Mouse (Mus musculus) lung, postnatal 10 days (tissue): ENCODE results near the gene Slc5a5.

Experiments used
- DNase-seq: peaks from one replicate; pipeline ENCODE4 v3.0.0; 2021

The Slc5a5 gene

DNA sequence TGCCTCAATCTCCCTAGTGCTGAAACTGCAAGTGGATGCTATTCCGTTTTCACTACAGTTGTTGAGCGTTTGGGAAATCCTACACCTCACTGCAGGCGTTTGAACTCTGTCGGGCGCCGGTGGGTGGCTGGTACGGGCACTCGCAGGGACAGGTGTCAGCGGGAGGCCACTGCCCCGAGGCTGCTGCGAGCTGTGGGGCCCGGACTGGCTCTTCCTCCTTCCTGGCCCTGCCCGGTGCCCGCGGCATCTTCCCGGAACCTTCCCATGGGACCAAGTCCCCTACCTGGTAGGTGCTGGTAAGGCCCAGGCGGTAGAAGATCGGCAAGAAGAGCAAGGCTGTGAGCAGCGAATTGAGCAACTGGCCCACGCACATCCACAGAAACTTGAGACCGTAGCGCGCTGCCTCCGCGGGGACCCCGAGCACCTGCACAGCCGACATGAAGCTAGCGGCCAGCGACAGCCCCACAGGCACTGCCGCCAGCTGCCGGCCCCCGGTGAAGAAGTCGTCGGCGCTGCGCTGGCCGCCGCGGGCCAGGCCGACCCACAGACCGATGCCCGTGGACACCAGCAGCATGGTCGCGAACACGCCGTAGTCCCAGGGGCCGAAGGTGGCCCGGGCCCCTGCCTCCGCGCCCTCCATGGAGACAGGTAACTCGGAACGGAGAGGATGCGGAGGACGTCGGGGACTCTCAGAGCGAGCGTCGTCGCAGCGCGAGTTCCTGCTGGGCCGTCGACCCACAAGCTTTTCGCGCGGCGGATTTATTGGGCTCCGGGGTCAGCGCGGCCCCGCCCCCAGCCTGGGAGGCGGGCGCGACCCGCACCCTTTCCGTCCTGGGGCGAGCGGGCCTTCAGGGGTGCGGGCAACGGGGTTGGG lies at the start of gene Slc5a5:
Slc5a5 (minus strand) TSS at position 736 of the 874 bp plus-strand sequence.
- no peak for DNase-seq

DNA sequence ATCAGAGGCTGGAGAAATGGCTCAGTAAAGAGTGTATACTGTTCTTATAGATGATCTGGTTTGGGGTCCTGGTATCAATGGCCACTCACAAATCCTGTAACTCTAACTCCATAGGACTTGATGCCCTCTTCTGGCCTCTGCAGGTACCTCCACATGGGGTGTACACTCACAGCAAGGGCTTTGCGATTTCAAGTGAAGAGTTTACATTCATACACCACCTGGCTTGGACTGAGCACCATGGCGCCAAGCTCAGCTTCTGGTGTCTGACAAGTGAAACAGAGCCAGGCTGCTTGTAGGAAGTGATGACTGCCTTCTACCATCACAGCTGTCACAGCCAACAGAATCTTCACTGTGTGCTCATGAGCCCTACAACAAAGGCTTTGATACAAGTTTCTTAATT lies 48.9 kb upstream of the Slc5a5 start:
- DNase-seq, result no peak

DNA sequence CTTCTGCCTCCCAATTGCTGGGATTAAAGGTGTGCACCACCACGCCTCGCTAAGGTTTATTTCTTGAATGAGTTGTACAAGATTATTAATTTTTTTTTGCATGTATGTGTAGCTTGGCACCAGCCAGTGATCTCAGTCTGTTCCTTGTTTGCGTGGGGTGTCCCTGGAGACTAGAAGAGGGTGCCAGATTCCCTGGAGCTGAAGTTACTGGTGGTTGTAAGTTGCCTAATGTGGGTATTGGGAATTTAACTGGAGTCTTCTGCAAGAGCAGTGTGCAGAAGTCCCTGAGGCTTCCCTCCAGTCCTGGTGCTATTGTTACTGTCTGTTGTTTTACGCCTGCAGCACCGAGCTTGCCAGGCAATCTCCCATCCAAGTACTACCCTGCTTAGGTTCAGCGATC lies 44.6 kb upstream of the Slc5a5 start:
- no peak for DNase-seq

DNA sequence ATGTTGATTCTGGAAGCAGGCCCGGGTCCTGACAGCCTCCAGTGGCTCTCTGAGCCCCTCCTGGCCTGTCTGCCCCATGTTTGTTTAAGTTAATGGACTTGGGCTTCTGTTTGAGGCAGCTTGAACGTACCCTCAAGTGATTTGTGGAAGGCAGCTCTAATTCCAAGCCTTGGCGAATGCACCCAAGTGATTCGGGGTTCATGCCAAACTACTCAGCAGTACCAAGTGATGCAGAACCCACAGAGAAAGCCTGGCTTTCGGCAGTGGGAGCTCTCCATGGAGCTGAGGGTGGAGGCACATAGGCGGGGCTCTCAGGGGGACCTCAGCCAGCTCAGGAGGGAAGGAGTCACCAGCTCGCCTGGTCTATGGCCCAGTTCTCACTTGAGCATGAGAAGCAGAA lies 42.2 kb upstream of the Slc5a5 start:
- no peak for DNase-seq

DNA sequence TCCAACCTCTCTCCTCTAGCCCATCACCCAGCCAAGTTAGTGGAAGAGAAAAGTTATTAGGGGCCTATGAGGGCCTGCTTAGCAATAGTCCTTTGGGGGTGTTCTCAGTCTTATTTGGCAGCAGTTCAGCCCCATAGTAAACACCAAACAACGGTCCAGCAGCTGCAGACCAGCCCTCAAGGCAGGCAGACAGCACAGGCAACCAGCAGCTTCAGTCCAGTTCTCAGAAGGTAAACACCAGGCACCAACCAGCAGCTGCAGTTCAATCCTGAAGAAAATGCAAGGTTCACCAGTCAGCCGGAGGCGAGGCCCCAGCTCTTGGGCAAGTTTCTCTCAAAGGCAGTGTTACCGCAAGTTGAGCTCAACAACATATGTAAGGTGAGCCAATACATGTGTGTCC lies 40.5 kb upstream of the Slc5a5 start:
- no peak for DNase-seq

DNA sequence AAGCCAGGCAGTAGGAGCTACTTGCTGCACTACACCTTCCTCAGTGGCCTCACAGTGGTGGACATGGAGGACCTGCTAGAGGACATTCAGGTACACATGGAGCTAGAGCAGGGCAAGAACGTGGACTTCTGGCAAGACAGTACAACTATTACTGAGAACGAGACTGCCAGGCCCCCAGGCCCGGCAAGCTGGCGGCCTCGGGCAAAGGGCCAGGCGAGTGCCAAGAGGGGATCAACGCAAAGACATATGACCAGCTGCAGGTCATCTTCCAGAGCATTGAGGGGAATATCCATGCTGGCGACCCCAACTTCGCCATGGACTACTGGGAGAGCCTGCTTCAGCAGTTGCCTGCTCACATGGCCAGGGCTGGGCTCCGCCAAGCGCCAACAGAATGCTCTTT lies 39.2 kb upstream of the Slc5a5 start:
- DNase-seq, result no peak

DNA sequence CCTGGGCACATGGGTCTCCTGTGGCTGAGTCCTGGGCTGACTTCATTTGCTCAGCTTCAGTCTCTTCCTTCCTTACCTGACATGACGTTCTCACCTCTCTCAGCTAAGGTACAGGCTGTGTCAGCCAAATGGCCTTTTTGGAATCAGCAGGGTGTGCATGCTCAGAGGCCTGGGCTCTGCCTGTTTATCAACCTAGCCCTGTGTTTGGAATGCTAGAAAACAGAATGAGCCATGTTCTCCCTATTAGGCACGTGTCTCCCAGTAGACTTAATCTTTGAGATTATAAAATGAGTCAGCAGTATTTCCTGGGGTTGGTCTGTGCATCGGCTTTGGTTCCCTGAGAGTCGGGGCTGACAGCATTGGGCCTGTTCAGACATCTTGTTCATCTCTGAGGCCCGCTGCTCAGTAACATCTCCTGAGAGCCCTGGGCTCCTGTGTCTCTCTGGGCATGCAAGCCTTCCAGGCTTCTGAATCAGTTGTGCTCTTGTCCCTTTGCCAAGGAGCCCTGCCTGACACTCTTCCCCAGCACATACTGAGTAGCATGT lies 36.3 kb upstream of the Slc5a5 start:
- no peak for DNase-seq

DNA sequence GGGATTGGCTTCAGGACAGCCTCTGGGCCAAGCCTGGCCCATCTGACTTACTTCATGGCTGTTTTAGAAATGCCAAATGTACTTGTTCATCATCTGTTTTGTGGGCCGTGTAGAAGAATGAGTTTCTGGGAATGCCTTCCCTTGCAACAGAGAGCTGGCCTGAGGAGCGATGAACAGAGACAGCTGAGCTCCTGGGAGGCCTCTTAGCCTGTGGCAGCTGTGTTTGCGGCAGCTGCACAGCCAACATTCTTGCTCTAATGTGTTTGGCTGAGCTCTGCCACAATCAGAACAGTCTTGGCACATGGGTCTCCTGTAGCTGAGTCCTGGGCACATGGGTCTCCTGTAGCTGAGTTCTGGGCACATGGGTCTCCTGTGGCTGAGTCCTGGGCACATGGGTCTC lies 35.5 kb upstream of the Slc5a5 start:
- peak; percentile 40 for DNase-seq

DNA sequence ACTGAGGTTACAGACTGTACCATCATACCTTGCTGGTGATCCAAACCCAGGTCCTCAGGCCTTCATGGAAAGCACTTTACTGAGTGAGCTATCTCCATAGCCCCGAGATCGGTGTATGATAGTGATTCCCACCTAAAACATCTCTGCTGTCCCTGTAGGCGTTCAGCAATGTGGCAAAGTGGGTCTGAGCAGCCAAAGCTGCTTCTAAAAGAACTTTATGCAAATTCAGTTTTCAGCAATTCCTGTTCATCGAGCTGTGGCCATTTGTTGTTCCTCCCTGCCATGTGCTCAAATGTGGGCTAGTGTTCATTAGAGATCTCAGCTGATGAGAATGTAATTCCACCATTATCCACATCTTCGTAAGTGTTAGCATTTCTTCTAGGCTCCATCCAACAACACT lies 33.8 kb upstream of the Slc5a5 start:
- DNase-seq, result no peak

DNA sequence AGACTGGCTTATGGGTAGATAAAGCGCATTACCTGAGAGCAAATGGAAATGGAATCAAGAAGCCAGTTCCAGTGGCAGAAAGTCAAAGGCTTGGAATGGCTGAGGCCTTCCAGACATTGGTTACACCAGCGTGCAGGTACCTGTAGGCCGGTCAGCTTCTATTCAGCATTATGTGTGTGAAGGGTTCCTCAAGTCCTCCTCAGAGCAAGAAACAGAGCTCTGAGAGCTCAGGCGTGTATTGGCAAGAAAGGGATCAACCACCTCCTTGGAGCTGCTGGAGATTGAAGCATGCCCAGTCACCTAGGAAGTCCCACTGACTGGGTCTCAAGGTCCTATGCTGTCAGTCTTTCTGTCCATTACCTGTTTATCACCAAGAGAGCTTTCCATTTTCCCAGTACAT lies 33.2 kb upstream of the Slc5a5 start:
- DNase-seq, result no peak

DNA sequence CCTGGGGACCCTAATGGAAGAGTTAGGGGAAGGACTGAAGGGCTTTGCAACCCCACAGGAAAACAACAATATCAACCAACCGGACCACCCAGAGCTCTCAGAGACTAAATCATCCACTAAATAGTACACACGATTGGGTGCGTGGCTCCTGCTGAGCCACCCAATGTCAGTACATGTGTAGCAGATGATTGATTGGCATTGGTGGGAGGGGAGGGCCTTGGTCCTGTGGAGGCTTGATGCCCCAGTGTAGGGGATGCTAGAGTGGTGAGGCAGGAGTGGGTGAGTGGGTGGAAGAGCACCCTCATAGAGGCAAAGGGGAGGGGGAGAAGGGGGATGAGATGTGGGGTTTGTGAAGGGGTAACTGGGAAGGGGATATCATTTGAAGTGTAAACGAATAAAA lies 31.6 kb upstream of the Slc5a5 start:
- no peak for DNase-seq

DNA sequence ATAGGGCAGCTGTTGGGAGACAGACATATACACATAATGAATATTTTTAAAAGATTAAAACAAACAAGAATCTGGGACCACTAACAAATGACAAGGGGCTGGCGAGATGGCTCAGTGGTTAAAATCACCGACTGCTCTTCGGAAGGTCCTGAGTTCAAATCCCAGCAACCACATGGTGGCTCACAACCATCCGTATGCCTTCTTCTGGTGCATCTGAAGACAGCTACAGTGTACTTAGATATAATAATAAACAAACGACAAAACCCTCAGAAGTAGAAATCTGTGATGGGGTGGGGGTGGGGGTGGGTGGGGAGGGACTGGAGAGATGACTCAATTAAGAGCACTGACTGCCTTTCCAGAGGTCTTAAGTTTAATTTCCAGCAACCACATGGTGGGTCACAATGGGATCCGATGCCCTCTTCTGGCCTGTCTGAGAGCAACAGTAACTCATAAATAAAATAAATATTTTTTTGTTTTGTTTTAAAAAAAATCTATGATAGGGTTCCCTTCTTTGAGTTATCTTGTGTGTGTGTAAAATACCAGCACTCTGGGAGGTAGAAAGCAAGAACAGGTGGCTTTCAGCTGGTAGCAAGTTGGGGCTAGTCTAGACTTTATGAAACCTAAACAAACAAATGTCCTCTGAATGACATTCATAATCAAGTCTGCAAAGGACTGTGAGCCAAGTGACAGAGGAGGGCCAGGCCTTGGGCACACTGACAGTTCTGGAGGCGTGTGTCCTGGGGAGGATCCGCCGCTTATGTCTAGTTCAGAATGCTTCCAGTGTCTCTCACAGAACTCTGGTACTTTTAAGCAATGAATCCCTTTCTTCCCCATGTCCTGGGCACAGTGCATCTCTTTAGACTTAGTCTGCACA lies 27.7 kb upstream of the Slc5a5 start:
- peak; percentile 27 for DNase-seq

DNA sequence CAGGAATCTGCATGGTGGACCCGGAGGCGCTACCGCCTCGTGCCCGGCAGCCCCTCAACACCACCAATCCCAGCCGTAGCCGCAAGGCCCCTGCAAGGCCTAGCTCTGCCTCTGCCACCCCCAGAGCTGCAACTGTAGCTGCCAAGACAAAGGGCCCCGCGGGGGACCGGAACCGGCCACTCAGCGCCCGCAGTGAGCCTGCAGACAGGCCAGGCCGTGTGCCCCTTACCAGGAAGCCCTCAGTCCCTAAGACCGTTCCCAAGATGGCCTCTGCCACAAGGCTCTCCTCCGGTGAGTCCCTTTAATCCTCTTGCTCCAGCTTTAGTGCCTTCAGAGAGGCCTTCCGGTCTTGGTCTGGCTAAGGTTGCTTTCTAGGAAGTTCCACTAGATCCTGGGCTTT lies 22.1 kb upstream of the Slc5a5 start:
- DNase-seq, result no peak

DNA sequence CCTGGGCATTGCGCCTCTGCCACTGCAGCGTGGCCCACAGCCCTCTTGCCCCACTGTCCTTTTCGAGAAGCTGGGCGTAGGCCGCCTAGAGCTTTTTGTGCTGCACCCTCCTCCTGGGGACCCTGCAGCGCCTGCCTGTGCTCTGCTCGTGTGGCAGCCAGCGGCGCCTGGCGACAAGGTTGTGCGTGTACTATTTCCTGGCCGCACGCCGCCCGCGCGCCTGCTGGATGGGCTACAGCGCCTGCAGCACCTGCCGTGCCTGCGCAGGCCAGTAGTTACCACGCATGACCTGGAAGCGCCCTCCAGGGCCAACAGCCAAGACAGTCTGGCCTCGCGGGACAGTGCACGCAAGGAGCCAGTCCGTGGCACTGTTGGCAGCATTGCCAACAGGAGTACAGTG lies 21.0 kb upstream of the Slc5a5 start:
- DNase-seq, result no peak

DNA sequence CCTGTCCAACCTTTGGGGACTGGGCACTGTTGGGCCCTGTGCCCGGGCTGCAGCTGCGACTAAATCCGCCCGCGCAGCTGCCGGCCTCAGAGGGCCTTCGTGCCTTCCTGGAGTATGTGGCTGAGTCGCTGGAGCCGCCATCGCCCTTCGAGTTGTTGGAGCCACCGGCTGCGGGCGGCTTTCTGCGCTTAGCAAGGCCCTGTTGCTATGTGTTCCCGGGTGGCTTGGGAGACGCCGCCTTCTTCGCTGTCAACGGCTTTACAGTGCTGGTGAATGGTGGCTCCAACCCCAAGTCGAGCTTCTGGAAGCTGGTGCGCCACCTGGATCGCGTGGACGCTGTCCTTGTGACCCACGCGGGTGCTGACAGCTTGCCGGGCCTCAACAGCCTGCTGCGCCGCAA lies 20.4 kb upstream of the Slc5a5 start:
- no peak for DNase-seq

DNA sequence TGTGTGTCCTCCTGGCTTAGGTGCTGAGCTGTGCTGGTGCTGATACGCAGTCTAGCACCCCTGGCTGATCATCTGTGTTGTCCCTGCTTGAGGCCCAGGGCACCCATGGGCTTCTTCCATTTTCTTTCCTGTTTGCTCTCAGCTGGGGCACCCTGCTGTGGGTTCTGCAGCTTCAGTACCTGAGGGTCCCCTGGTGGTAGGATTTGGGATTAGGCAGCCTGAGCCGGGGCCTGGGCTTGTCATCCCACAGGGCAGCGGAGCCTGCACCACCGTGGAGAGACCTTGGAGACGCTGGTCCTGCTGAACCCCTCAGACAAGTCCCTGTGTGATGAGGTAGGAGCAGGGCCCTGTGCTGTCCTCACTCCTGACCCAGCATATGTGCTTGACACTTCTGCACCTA lies 19.0 kb upstream of the Slc5a5 start:
- DNase-seq, result no peak

DNA sequence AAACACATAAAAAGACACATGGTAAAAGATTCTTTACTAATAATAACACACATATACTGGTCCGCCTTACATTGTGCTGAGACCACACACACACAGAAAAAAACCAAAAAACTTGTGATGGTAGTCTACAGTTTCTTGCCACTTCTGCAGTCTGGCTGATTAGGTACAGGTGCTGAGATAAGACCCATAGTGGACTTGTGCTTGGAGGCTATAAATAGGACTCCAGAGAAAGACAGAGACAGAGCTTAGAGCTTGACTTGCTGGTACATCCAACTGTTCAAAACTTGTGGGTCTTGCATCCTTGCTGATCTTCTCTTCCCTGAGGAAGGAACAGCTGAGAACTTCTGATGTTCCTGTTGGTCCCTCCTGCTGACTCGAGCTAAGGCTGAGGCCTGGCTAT lies 15.0 kb upstream of the Slc5a5 start:
- DNase-seq, result no peak

DNA sequence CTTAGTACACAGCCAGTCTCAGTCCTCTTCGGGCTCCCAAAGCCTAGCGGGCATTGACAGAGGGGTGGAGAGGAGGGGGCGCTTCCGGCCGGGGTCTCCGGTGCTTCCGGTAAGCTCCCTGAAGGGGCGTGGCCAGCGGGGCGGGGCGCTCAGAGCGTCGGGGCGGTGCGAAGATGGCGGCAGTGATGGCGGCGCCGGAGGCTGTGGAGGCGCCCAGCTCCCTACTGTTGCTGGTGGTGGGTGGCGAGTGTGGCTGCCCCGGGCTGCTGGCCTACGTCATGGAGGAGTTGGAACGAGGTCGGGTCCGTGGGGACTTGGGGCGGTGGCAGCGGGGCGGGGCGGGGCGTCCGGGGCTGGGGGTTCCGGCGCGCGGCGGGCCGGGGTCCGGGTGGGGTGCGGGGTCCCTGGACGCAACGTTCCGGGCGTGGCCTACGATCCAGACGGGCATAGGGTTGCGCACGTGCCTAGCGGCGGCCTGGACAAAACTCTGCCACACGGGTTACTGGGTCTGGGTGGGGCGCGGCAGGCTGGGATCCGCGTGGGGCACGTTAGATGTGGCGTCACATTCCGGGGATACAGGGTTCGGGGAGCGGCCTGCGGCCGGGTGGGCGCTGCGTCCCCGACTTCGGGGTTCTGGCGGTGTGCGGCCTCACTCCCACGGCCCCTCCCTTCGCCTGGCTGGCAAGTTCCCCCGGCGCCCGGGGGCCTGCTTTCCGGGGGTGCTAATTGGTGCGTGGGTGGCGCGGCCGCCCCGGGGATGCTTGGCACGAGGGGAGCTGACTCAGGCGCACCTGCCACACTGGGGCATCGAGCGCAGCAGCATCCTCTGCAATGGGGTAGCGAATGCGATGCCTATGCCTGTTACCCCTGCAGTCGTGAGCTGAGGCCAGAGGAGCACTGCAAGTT lies 13.5 kb upstream of the Slc5a5 start, which contains the start of gene Map1s:
Map1s (plus strand) TSS at position 102 of the 906 bp plus-strand sequence.
- DNase-seq, result peak; percentile 85

DNA sequence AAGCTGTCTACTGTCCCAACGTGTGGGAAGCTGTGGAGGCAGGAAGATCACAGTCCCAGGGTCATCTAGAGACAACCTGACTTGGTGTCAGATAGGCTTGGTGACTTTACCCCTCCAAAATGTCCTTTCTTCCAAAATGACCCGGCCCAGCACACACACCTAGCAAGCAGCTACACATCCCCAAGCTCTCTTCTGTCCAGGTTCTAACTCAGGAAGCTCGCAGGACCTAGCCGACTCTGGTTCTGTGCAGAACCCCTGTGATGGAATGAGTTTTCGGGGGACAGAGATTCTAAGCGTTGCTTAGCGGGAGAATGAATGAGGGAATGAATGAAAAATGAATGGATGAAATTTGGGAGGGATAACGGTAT lies 12.9 kb upstream of the Slc5a5 start:
- DNase-seq, result no peak

DNA sequence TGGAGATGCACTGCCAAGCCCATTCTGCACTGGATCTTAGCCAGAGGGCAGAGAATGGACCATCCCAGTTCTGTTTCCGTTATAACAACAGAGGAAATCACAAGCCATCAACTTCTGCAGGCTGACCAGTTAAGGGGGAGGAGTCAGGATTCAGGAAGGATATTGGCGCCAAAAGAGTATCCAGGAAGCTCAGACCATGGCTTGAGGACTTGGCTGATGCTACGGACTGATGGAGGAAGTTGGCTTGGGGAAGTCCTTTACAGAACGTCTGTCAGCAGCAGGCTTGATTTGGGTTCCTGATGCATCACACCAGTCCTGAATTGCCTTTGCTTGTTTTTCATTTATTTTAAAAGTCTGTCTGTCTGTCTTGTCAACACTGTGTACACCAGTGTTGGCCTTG lies 12.0 kb upstream of the Slc5a5 start:
- DNase-seq, result peak; percentile 82

DNA sequence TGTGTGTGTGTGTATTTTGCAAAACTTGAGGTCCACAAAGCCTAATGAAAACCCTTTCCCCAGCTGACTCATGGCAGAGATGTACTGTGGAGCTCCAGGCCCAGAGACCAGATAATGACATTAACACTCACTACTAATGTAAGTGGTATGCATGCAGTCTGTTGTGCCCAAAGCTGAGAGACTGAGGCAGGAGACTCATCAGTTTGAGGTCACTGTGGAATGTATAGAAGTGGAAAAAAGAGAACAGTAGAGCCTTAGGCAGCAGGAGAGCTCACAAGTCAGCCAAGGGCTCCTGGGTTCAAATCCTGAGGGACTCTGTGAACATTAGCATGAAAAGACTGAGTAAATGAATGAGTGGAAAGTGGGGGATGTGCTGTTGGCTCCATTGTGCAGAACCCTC lies 11.0 kb upstream of the Slc5a5 start:
- no peak for DNase-seq

DNA sequence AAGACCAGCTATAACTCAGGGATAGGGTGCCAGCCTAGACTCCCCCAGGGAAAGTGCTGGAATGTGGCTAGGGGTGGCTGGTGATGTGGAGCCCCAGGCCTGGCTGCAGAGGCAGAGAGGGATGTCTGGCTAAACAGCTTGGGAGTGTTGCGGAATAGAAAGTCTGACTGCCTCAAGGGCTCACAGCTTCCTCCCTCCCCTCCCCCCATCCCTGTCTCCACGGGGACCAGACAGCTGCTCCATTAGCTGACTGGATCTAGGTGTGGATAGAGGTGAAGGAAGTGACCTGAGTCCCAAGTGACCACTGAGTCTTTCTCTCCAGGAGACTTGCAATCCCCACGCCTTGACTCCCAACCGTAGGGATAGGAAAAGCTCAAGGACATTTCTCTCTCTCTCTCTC lies 10.6 kb upstream of the Slc5a5 start:
- DNase-seq, result no peak

DNA sequence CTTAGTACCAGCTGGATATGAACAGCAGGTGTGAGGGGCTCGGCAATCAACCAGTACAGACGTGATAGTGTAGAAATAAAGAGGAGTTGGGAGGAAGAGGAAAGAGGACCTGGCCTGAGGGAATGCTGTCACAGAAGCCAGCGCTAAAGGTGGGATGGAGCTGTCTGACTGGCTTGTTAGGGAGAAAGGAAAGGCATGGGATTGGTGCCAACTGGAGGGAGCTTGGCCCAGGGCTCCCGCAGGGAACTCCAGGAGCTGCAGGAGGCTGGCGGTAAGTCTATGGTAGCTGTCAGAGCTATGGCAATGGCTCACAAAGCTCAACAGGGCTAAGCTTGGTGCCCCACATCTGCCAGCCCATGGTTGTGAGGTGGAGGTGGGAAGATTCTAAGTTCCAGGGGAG lies 9.7 kb upstream of the Slc5a5 start:
- DNase-seq, result peak; percentile 45
